Mouse (Mus musculus) ES-E14 (cell line): ENCODE results near the gene Hoxd12.

ENCODE experiments used
- HCFC1 ChIP-seq: IDR thresholded peaks from 2 replicates; pipeline ENCODE4 v1.6.1; 2012; ENCODE audit warnings: low read length, inconsistent platforms, borderline replicate concordance; ENCODE audit not compliant: insufficient read depth
- MAFK ChIP-seq: IDR thresholded peaks from 2 replicates; pipeline ENCODE4 v1.6.1; 2014; ENCODE audit warnings: mild to moderate bottlenecking, low read depth, low read length, inconsistent platforms; ENCODE audit not compliant: insufficient read depth

- no peak for TF ChIP-seq HCFC1
- no peak for TF ChIP-seq MAFK
Measured at GRCm38 (mm10) chr2:74663291-74663925, 11.4 kb upstream of the Hoxd12 start.
